Mouse (Mus musculus): ENCODE measurements around the gene Dock7.

DNA sequence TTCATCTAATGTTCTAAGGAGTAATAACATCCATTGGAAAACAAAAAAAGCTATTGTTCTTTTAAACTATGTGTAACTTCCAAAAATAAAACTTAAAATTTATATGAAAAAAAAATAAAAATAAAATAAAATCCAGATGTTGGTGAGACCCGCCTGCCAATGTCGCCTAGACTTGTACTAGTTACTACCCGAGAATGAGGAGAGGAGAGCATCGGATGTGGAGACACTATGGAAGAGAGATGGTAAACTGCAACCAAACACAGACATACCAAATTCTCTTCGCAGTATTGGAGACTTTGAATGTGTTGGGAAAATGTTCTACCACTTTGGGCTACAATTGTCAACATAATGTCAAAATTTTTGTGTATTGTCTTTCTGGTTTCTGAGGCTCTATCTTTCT, 40.2 kb upstream of the Dock7 start:
- TF ChIP-seq POLR2A (IDR thresholded peaks at IDR 0.05; ENCODE audit: borderline replicate concordance, insufficient read depth, low read length) (no peak), CTCF (IDR thresholded peaks at IDR 0.05; ENCODE audit: borderline replicate concordance, insufficient read depth, low read depth, low read length) (no peak)
